Mouse (Mus musculus): ENCODE measurements around the gene Efnb3.

Gene Efnb3

DNA sequence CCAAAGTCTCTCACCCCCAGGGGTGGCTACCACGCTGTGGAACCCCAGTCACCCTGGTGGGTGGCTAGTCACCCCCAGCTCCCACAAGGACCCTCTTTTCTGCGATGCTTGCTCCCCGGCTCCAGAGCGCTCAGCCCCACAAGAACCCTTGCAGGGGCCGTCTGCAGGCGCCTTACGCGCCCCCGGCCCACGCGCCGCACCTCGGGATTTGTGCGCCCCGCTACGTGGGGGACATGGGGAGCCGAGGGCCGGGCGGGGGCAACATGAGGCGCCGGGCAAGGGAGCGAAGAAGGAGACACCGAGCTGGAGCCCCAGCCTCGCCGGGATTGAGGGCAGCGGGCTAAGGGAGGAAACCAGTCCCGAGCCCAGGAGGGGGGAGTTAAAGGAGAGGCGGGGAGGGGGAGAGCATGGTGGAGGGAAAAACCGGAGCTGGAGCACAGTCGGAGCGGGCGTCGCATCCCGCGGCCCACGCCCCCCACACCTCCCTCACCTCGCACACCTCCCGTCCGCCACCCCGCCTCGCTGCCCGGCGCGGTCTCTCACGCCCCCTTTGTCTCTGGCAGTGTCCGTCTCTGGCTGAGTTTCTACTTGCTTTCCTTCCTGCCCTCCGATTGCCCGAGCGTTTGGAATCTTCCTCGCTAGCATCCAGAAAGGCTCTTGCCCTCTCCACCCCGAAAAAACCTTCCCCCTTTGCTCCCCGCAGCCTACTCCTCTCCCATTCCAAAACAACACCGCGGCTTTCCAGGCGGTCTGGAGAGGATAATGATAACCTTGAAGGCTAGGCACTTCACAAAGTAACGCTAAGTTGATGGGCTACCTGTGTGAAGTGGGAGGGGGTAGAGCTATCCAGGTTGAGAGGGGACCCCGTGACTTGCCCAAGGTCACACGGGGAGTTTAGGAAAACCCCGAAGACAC is at the start of gene Efnb3:
TSS of gene Efnb3 (minus strand) at position 355 of the 915 bp plus-strand sequence.
- no peak for DNase-seq (ENCODE audit: low read depth)

DNA sequence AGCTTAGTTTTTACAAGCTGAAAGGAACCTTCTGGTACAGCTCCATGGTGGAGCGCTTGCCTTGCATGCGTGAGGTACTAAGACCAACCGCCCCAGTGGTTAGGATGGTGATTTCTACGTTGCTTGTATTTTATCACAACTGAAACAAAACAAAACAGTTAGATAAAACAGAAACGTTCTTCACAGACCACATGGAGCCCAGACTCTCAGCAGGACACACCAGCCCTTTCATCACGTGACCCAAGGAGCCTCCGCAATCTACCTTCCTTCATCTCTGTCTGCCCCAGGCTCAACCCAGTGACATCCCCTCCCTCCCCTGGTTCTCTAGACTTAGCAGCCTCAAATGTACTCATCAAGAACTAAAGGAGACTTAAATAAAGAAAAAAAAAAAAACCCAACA is 49.4 kb upstream of the Efnb3 start:
- DNase-seq (ENCODE audit: low read depth), result no peak

- no peak for DNase-seq (ENCODE audit: low read depth)
These were observed 48.5 kb upstream of the Efnb3 start for GRCm38 (mm10) chr11:69608525-69608924.

GRCm38 (mm10) chr11:69606832-69607231 is 46.8 kb upstream of the Efnb3 start:
- no peak for DNase-seq (ENCODE audit: low read depth)

- peak; percentile 23 for DNase-seq (ENCODE audit: low read depth)
These were observed 46.4 kb upstream of the Efnb3 start for GRCm38 (mm10) chr11:69606491-69606795.

GRCm38 (mm10) chr11:69605726-69606490 is 45.9 kb upstream of the Efnb3 start, which contains the start of gene Atp1b2:
TSS of gene Atp1b2 (minus strand) at chr11:69605942.
- DNase-seq (ENCODE audit: low read depth), result peak; percentile 78

GRCm38 (mm10) chr11:69604795-69605664 is 45.0 kb upstream of the Efnb3 start:
- DNase-seq (ENCODE audit: low read depth), result peak; percentile 38

- DNase-seq (ENCODE audit: low read depth), result no peak
These were observed 44.3 kb upstream of the Efnb3 start for GRCm38 (mm10) chr11:69604347-69604746.

- DNase-seq (ENCODE audit: low read depth), result no peak
These were observed 43.5 kb upstream of the Efnb3 start for GRCm38 (mm10) chr11:69603516-69603915.

GRCm38 (mm10) chr11:69601768-69602167 is 41.8 kb upstream of the Efnb3 start:
- DNase-seq (ENCODE audit: low read depth), result no peak

GRCm38 (mm10) chr11:69600098-69600497 is 40.1 kb upstream of the Efnb3 start:
- DNase-seq (ENCODE audit: low read depth), result no peak

- DNase-seq (ENCODE audit: low read depth), result no peak
These were observed 39.4 kb upstream of the Efnb3 start for GRCm38 (mm10) chr11:69599436-69599835.

- DNase-seq (ENCODE audit: low read depth), result no peak
These were observed 34.8 kb upstream of the Efnb3 start for GRCm38 (mm10) chr11:69594853-69595252.

DNA sequence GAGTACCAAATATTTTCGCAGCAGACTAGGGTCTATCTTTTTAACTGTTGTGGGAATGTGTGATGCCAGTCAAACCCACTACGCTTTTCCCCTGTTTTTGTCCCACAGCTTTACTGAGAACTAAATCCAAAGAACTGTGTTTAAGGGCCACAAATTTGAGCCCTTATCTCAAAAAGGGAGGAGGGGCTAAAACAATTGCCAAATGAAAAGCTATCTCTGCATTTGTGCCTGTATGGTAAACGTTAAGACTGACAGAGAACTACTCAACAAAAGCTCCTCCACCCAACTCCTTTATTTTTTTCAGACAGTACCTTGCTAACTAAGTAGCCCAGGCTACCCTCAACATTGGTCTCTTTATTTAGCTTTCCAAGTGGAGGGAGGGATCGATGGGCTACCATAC is 32.8 kb upstream of the Efnb3 start:
- DNase-seq (ENCODE audit: low read depth), result no peak

DNA sequence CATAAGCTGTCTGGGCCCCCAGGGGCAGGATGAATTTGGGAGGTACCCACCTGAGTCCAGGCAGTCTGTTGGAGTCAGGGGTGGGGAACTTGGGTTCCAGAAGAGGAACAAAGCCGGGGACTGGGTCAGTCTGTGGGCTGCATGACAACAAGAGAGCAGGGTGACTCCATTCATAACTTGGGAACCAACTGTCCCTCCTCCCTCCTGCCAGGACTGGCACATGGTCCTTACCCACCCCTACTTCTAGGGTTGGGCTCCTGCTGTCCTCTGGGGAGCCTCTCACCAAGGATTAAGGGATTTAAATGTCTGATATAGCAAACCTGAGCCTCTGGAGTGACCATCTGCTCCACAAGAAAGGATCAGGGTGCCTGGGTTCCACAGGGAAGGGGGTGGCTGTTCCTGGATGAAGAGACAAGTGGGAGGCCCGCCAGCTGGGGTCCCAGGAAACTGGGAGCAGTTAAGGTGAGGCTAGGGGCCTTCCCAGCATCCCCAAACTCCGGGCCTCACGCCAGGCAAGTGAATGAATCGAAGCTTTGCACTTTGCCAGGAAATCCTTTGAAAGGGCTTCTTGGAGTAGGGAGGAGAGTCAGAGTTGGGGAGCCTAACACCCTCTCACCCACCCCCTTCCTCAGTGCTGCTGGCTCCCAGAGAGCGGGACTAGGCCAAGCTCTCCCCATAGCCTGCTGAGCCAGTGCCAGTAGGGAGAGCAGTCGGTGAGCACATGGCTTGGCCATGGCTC is 32.1 kb upstream of the Efnb3 start:
- no peak for DNase-seq (ENCODE audit: low read depth)

- DNase-seq (ENCODE audit: low read depth), result no peak
These were observed 31.4 kb upstream of the Efnb3 start for GRCm38 (mm10) chr11:69591424-69591823.

DNA sequence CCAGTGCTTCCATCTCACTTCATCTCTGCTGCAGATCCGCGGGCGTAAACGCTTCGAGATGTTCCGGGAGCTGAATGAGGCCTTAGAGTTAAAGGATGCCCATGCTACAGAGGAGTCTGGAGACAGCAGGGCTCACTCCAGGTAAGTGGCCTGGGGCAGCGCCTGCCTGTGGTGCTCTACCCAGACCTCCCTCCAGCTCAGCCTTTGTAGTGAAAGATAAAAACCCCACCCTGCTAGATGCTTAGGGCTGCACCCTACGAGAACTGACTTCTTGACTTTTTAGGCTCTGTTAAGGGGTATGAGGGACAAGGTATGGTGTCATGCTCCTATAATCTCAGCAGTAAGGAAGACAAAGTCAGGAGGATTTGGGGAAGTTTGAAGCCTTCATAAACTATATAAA is 30.6 kb upstream of the Efnb3 start:
- no peak for DNase-seq (ENCODE audit: low read depth)

DNA sequence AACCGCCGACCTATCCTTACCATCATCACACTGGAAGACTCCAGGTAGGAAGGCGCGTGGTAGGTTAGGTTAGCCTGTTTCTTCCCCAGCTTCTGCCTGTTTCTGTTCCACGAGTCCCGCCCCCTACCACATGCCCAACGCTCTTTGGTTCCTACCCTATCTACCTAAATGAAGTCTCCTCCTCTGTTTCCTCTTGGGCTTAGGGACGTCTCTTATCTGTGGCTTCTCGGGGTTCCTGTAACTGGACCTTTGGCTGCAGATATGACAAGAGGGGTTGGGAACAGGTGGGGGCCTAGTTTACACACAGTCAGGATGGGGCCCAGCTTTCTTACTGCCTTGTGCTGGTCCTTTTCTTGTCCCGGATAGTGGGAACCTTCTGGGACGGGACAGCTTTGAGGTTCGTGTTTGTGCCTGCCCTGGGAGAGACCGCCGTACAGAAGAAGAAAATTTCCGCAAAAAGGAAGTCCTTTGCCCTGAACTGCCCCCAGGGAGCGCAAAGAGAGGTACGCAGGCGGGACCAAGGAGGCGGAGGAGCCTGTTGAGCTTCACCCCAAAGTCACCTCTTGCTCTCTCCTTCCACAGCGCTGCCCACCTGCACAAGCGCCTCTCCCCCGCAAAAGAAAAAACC is 29.3 kb upstream of the Efnb3 start:
- DNase-seq (ENCODE audit: low read depth), result no peak

DNA sequence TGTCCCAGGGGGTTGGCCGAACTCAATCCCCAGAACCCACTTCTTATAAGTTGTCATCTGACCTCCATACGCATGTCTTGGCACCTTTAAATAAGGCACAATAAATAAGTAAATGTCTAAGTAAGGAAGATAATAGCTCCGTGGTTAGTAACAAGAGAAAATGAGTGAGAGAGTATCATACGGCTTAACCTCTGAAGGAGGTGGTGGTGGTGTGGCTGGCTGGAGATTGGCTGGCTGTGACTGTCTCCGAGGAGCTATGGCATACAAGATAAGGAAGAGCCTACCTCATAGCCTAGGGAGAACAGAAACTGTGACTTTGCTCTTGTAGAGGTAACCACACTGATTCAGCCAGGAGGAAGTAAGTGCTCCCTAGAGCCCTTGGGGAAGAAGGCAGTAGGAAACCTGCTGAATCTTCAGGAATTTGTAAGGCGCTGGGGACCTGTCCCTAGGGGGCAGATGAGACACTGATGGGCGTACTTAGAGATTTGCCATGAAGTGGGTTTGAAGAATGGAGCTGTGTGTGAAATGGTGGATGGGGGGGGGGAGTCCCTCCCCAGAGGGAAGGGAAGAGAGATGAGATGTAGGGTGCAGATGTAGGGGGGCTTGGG is 25.8 kb upstream of the Efnb3 start:
- DNase-seq (ENCODE audit: low read depth), result no peak

GRCm38 (mm10) chr11:69584937-69585336 is 24.9 kb upstream of the Efnb3 start:
- no peak for DNase-seq (ENCODE audit: low read depth)

- no peak for DNase-seq (ENCODE audit: low read depth)
These were observed 24.0 kb upstream of the Efnb3 start for GRCm38 (mm10) chr11:69584008-69584407.
